Mouse (Mus musculus): Measurements from ENCODE around the gene Arhgap28. TPM values are rescaled to one million over a fixed set of nuclear protein-coding genes. Genes with fewer than 3 reads are reported as not detected.

Gene Arhgap28
- total RNA-seq (2021): under 1 TPM; 0.65 to 0.86 TPM
- long read RNA-seq, experiment 1: 0 reads
- long read RNA-seq, experiment 2, full-length matches to known transcripts: 1 of 1 reads
- long read RNA-seq, experiment 2, partial matches to known transcripts: 0 of 1 reads
- long read RNA-seq, experiment 2, other reads (novel, unspliced or antisense): 0 of 1 reads

GRCm38 (mm10) chr17:68003741-68004560, at the start of gene Arhgap28:
Gene Arhgap28, minus strand, starts transcription at chr17:68004120.
- TF ChIP-seq CTCF (IDR thresholded peaks at IDR 0.05): no peak
- Histone ChIP-seq H3K4me3 (peak within 1 kb of the TSS; percentile 47), H3K27ac (no peak within 1 kb of the TSS)
- peak; percentile 52 to 56 for DNase-seq (ENCODE audit: extremely low spot score in 1 of 2, low spot score in 2 of 2)
- intact Hi-C loops (cut with DNase I): no loop called here

- Histone ChIP-seq H3K4me3 (no peak overlapping the region), H3K27ac (no peak overlapping the region)
- intact Hi-C loops (cut with DNase I): no loop called here
- DNase-seq (ENCODE audit: extremely low spot score in 1 of 2, low spot score in 2 of 2): no peak
- no peak for TF ChIP-seq CTCF (IDR thresholded peaks at IDR 0.05)
These were observed 42.4 kb upstream of the Arhgap28 start for GRCm38 (mm10) chr17:68046341-68046675.

- Histone ChIP-seq H3K27ac (no peak overlapping the region), H3K4me3 (no peak overlapping the region)
- no peak for DNase-seq (ENCODE audit: extremely low spot score in 1 of 2, low spot score in 2 of 2)
- intact Hi-C loops (cut with DNase I): no loop called here
- no peak for TF ChIP-seq CTCF (IDR thresholded peaks at IDR 0.05)
These were observed 41.9 kb upstream of the Arhgap28 start for GRCm38 (mm10) chr17:68045655-68046340.

- Histone ChIP-seq H3K4me3 (no peak overlapping the region), H3K27ac (no peak overlapping the region)
- intact Hi-C loops (cut with DNase I): no loop called here
- TF ChIP-seq CTCF (IDR thresholded peaks at IDR 0.05): no peak
- no peak for DNase-seq (ENCODE audit: extremely low spot score in 1 of 2, low spot score in 2 of 2)
These were observed 38.5 kb upstream of the Arhgap28 start for GRCm38 (mm10) chr17:68042377-68042776.

- DNase-seq (ENCODE audit: extremely low spot score in 1 of 2, low spot score in 2 of 2): no peak
- intact Hi-C loops (cut with DNase I): no loop called here
- no peak overlapping the region for H3K27ac ChIP-seq
- H3K4me3 ChIP-seq: no peak overlapping the region
- no peak for TF ChIP-seq CTCF (IDR thresholded peaks at IDR 0.05)
These were observed 33.1 kb upstream of the Arhgap28 start for GRCm38 (mm10) chr17:68037011-68037410.

GRCm38 (mm10) chr17:68029495-68029894, 25.6 kb upstream of the Arhgap28 start:
- DNase-seq (ENCODE audit: extremely low spot score in 1 of 2, low spot score in 2 of 2): no peak
- Histone ChIP-seq H3K27ac (no peak overlapping the region), H3K4me3 (no peak overlapping the region)
- TF ChIP-seq CTCF (IDR thresholded peaks at IDR 0.05): no peak
- intact Hi-C loops (cut with DNase I): no loop called here

- no peak for DNase-seq (ENCODE audit: extremely low spot score in 1 of 2, low spot score in 2 of 2)
- intact Hi-C loops (cut with DNase I): no loop called here
- TF ChIP-seq CTCF (IDR thresholded peaks at IDR 0.05): no peak
- no peak overlapping the region for H3K27ac ChIP-seq
- H3K4me3 ChIP-seq: no peak overlapping the region
These were observed 24.6 kb upstream of the Arhgap28 start for GRCm38 (mm10) chr17:68028519-68028918.

- TF ChIP-seq CTCF (IDR thresholded peaks at IDR 0.05): no peak
- Histone ChIP-seq H3K4me3 (no peak overlapping the region), H3K27ac (no peak overlapping the region)
- intact Hi-C loops (cut with DNase I): no loop called here
- no peak for DNase-seq (ENCODE audit: extremely low spot score in 1 of 2, low spot score in 2 of 2)
These were observed 20.4 kb upstream of the Arhgap28 start for GRCm38 (mm10) chr17:68024327-68024726.

GRCm38 (mm10) chr17:68019466-68020065, 15.6 kb upstream of the Arhgap28 start:
- Histone ChIP-seq H3K27ac (no peak overlapping the region), H3K4me3 (no peak overlapping the region)
- no peak for DNase-seq (ENCODE audit: extremely low spot score in 1 of 2, low spot score in 2 of 2)
- intact Hi-C loops (cut with DNase I): no loop called here
- TF ChIP-seq CTCF (IDR thresholded peaks at IDR 0.05): no peak

GRCm38 (mm10) chr17:68017095-68017494, 13.2 kb upstream of the Arhgap28 start:
- DNase-seq (ENCODE audit: extremely low spot score in 1 of 2, low spot score in 2 of 2): no peak
- no peak overlapping the region for H3K4me3 ChIP-seq
- H3K27ac ChIP-seq: no peak overlapping the region
- TF ChIP-seq CTCF (IDR thresholded peaks at IDR 0.05): no peak
- intact Hi-C loops (cut with DNase I): no loop called here

GRCm38 (mm10) chr17:68011606-68012005, 7.7 kb upstream of the Arhgap28 start:
- Histone ChIP-seq H3K27ac (no peak overlapping the region), H3K4me3 (no peak overlapping the region)
- DNase-seq (ENCODE audit: extremely low spot score in 1 of 2, low spot score in 2 of 2): no peak
- intact Hi-C loops (cut with DNase I): no loop called here
- TF ChIP-seq CTCF (IDR thresholded peaks at IDR 0.05): no peak

GRCm38 (mm10) chr17:68010041-68010440, 6.1 kb upstream of the Arhgap28 start:
- no peak overlapping the region for H3K4me3 ChIP-seq
- TF ChIP-seq CTCF (IDR thresholded peaks at IDR 0.05): no peak; the same call in 1 of the 2 replicates
- intact Hi-C loops (cut with DNase I): no loop called here
- no peak for DNase-seq (ENCODE audit: extremely low spot score in 1 of 2, low spot score in 2 of 2)
- H3K27ac ChIP-seq: no peak overlapping the region

Measured in left cerebral cortex, adult 2 months (tissue).